Mouse (Mus musculus) MEL (cell line): ENCODE measurements at regions not wholly inside any gene's neighbourhood (a gene's known extent, or its start where the extent isn't known, plus 50 kb on each side); places are given as distances from the start of the nearest gene placed in this dataset.

Experiments
- DNase-seq: peaks from one replicate; pipeline ENCODE4 v3.0.0; 2011; ENCODE audit warnings: low read depth, low spot score
- H3K27ac ChIP-seq: 2 replicates; pipeline ENCODE4 v1.5.1; 2012; ENCODE audit warnings: low read depth, mild to moderate bottlenecking, control low read depth, low read length, moderate library complexity; ENCODE audit not compliant: control insufficient read depth
- H3K27me3 ChIP-seq, 2 experiments: fragments of 150-350 bp in 1 of 2; sonication (generic) in 1 of 2; 2 replicates each; pipeline ENCODE4 v1.6.1; 2012; ENCODE audit warnings: low read length in 2 of 2, mild to moderate bottlenecking in 2 of 2, improper control_type of control experiment in 1 of 2, moderate library complexity in 1 of 2; ENCODE audit not compliant: insufficient read depth in 2 of 2, control insufficient read depth in 1 of 2
- H3K36me3 ChIP-seq, 2 experiments: 2 replicates each; pipeline ENCODE4 v1.6.1; 2012 to 2014; ENCODE audit warnings: low read length in 2 of 2, improper control_type of control experiment in 1 of 2, inconsistent platforms in 1 of 2, mild to moderate bottlenecking in 1 of 2; ENCODE audit not compliant: insufficient read depth in 2 of 2, control insufficient read depth in 1 of 2
- H3K4me1 ChIP-seq, 2 experiments: fragments of 150-350 bp in 1 of 2; sonication (generic) in 1 of 2; 2 replicates each; pipeline ENCODE4 v1.6.1; 2012; ENCODE audit warnings: low read length in 2 of 2, improper control_type of control experiment in 1 of 2, mild to moderate bottlenecking in 1 of 2; ENCODE audit not compliant: insufficient read depth in 2 of 2, control insufficient read depth in 1 of 2
- H3K4me3 ChIP-seq, 2 experiments: fragments of 150-350 bp in 1 of 2; sonication (generic) in 1 of 2; 2 replicates each; pipeline ENCODE4 v1.5.1; 2012; ENCODE audit warnings: low read depth in 2 of 2, low read length in 2 of 2, mild to moderate bottlenecking in 2 of 2, moderate library complexity in 2 of 2, control low read depth in 1 of 2, improper control_type of control experiment in 1 of 2; ENCODE audit not compliant: control insufficient read depth in 1 of 2, insufficient read depth in 1 of 2
- H3K79me2 ChIP-seq: 2 replicates; pipeline ENCODE4 v1.6.1; 2012; ENCODE audit warnings: mild to moderate bottlenecking, low read length, moderate library complexity; ENCODE audit not compliant: control insufficient read depth, poor library complexity, insufficient read depth
- H3K9ac ChIP-seq: 2 replicates; pipeline ENCODE4 v1.6.1; 2012; ENCODE audit warnings: low read depth, mild to moderate bottlenecking, control low read depth, low read length, moderate library complexity; ENCODE audit not compliant: control insufficient read depth, poor library complexity, severe bottlenecking
- H3K9me3 ChIP-seq: fragments of 150-350 bp; sonication (generic); replicated peaks from 2 replicates; pipeline ENCODE4 v1.6.1; 2012; ENCODE audit warnings: mild to moderate bottlenecking, low read length, improper control_type of control experiment, moderate library complexity; ENCODE audit not compliant: insufficient read depth
- E2F4 ChIP-seq: IDR thresholded peaks from 2 replicates; pipeline ENCODE4 v1.6.1; 2011; ENCODE audit warnings: low read depth, low read length, improper control_type of control experiment, borderline replicate concordance
- ELF1 ChIP-seq: IDR thresholded peaks from 2 replicates; pipeline ENCODE4 v1.6.1; 2014; ENCODE audit warnings: low read depth, mild to moderate bottlenecking, inconsistent platforms, low read length, improper control_type of control experiment, moderate library complexity
- EP300 ChIP-seq, 2 experiments: IDR thresholded peaks; 2 replicates each; pipeline ENCODE4 v1.6.1; 2011; ENCODE audit warnings: improper control_type of control experiment in 2 of 2, low read length in 2 of 2, low read depth in 1 of 2, mild to moderate bottlenecking in 1 of 2
- ETS1 ChIP-seq: IDR thresholded peaks from 2 replicates; pipeline ENCODE4 v1.6.1; 2012; ENCODE audit warnings: low read depth, mild to moderate bottlenecking, inconsistent platforms, low read length, improper control_type of control experiment, moderate library complexity
- GABPA ChIP-seq: IDR thresholded peaks from 2 replicates; pipeline ENCODE4 v1.6.1; 2012; ENCODE audit warnings: low read depth, mild to moderate bottlenecking, inconsistent platforms, low read length, improper control_type of control experiment, moderate library complexity
- HCFC1 ChIP-seq: IDR thresholded peaks from 2 replicates; pipeline ENCODE4 v1.6.1; 2012; ENCODE audit warnings: low read depth, mild to moderate bottlenecking, inconsistent platforms, low read length, improper control_type of control experiment, moderate library complexity
- MAFK ChIP-seq: IDR thresholded peaks from 2 replicates; pipeline ENCODE4 v1.6.1; 2011; ENCODE audit warnings: low read depth, mild to moderate bottlenecking, low read length, improper control_type of control experiment, borderline replicate concordance
- MXI1 ChIP-seq: IDR thresholded peaks from 2 replicates; pipeline ENCODE4 v1.6.1; 2011; ENCODE audit warnings: mild to moderate bottlenecking, low read depth, low read length, improper control_type of control experiment
- MYB ChIP-seq: IDR thresholded peaks from 2 replicates; pipeline ENCODE4 v1.6.1; 2011; ENCODE audit warnings: mild to moderate bottlenecking, low read depth, low read length, improper control_type of control experiment
- MYC ChIP-seq: IDR thresholded peaks from 2 replicates; pipeline ENCODE4 v1.6.1; 2011; ENCODE audit warnings: low read depth, mild to moderate bottlenecking, low read length, improper control_type of control experiment, moderate library complexity
- NELFE ChIP-seq: IDR thresholded peaks from 2 replicates; pipeline ENCODE4 v1.6.1; 2011; ENCODE audit warnings: low read depth, low read length, improper control_type of control experiment
- NRF1 ChIP-seq: IDR thresholded peaks from 2 replicates; pipeline ENCODE4 v1.6.1; 2014; ENCODE audit warnings: low read depth, mild to moderate bottlenecking, inconsistent platforms, low read length, improper control_type of control experiment, moderate library complexity; ENCODE audit not compliant: poor library complexity, insufficient read depth, severe bottlenecking
- POLR2A ChIP-seq, 2 experiments: IDR thresholded peaks; 2 replicates each; pipeline ENCODE4 v1.6.1; 2011 to 2012; ENCODE audit warnings: low read length in 2 of 2, mild to moderate bottlenecking in 2 of 2, control low read depth in 1 of 2, improper control_type of control experiment in 1 of 2, low read depth in 1 of 2, moderate library complexity in 1 of 2; ENCODE audit not compliant: control insufficient read depth in 1 of 2, insufficient read depth in 1 of 2, poor library complexity in 1 of 2
- RAD21 ChIP-seq: IDR thresholded peaks from 2 replicates; pipeline ENCODE4 v1.6.1; 2011; ENCODE audit warnings: mild to moderate bottlenecking, low read depth, low read length, improper control_type of control experiment
- SIN3A ChIP-seq: IDR thresholded peaks from 2 replicates; pipeline ENCODE4 v1.6.1; 2012; ENCODE audit warnings: low read length, improper control_type of control experiment, inconsistent platforms
- SMC3 ChIP-seq: IDR thresholded peaks from 2 replicates; pipeline ENCODE4 v1.6.1; 2011; ENCODE audit warnings: low read depth, low read length, improper control_type of control experiment
- TCF12 ChIP-seq: IDR thresholded peaks from 2 replicates; pipeline ENCODE4 v1.6.1; 2014; ENCODE audit warnings: low read depth, mild to moderate bottlenecking, inconsistent platforms, low read length, improper control_type of control experiment, moderate library complexity
- UBTF ChIP-seq: IDR thresholded peaks from 2 replicates; pipeline ENCODE4 v1.6.1; 2012; ENCODE audit warnings: low read depth, mild to moderate bottlenecking, inconsistent platforms, low read length, improper control_type of control experiment, moderate library complexity, borderline replicate concordance; ENCODE audit not compliant: insufficient read depth
- ZC3H11A ChIP-seq: IDR thresholded peaks from 2 replicates; pipeline ENCODE4 v1.6.1; 2012; ENCODE audit warnings: low read depth, mild to moderate bottlenecking, inconsistent platforms, low read length, improper control_type of control experiment

DNA sequence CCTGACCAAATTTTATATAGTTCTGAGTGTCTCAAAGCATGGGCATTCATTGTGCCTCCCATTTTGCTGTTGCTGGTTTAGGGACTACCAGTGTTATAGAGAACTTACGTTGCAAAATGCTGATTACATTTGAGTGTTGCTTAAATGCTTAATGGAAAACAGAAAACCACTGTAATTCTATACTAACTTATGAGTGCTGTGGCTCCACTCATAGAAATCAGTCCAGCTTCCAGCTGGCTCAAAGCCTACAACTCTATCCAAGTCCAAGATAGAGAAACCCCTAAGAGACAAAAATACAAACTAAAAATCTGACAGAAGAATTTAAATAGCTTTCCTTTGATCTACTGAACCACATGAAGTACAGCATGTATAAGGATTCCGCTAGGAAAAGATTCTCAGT lies 328.7 kb upstream of the Mef2c start:
- H3K4me1 ChIP-seq = no peaks in the 10 kb centered on the region

GRCm38 (mm10) chr13:83201931-83202671 lies 301.7 kb upstream of the Mef2c start:
- Histone ChIP-seq H3K4me3 (no peak overlapping the region), H3K9me3 (no peaks in the 10 kb centered on the region), H3K9ac (no peak overlapping the region), H3K36me3 (no peaks in the 10 kb centered on the region), H3K79me2 (no peaks in the 10 kb centered on the region), H3K27ac (no peak overlapping the region), H3K27me3 (no peaks in the 10 kb centered on the region), H3K4me1 (no peaks in the 10 kb centered on the region; a peak in 1 of 4 replicates)
- no peak for TF ChIP-seq UBTF
- no peak for TF ChIP-seq POLR2A (IDR thresholded peaks at IDR 0.05; ENCODE audit: control insufficient read depth in 1 of 2, insufficient read depth in 1 of 2, low read depth in 1 of 2, low read length in 2 of 2, poor library complexity in 1 of 2)
- TF ChIP-seq SMC3 = no peak
- TF ChIP-seq NRF1 = no peak
- no peak for TF ChIP-seq TCF12
- no peak for TF ChIP-seq E2F4
- TF ChIP-seq MYB = no peak
- no peak for TF ChIP-seq MXI1
- no peak for TF ChIP-seq ZC3H11A
- TF ChIP-seq ETS1 = no peak
- no peak for DNase-seq

More for the DNA sequence above, 328.7 kb upstream of the Mef2c start:
- no peak overlapping the region for H3K9ac ChIP-seq
- H3K4me3 ChIP-seq = no peak overlapping the region
- DNase-seq = no peak
- no peaks in the 10 kb centered on the region for H3K79me2 ChIP-seq
- H3K27ac ChIP-seq = no peak overlapping the region
- H3K27me3 ChIP-seq = no peaks in the 10 kb centered on the region
- no peaks in the 10 kb centered on the region for H3K9me3 ChIP-seq
- TF ChIP-seq ETS1 (no peak), ELF1 (no peak), HCFC1 (no peak), NRF1 (no peak), UBTF (no peak)
- no peaks in the 10 kb centered on the region for H3K36me3 ChIP-seq

DNA sequence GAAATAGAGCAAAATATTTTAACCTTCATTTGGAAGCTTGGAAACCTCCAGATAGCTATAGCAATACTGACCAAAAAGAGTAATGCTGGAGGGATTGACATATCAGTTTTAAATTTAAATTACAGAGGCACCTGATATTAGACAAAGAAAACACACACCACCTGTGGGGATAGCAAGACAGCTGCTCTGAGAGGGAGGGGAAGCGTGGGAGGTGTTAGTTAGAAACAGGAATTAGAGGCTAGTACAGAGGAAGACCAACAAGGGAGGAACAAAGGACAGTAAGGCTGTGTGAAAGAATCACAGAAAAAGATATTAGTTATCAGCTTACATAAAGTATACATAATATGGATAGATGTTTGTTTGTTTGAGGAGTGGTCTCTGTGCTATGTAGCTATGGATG lies 297.2 kb upstream of the Mef2c start:
- TF ChIP-seq EP300 (IDR thresholded peaks at IDR 0.05; ENCODE audit: low read depth in 1 of 2, low read length in 2 of 2) (no peak), MAFK (no peak), GABPA (no peak), NELFE (no peak), MYC (no peak), SIN3A (no peak), RAD21 (no peak)
- no peak for DNase-seq
- no peak overlapping the region for H3K27ac ChIP-seq
- no peaks in the 10 kb centered on the region for H3K36me3 ChIP-seq
- H3K4me3 ChIP-seq = no peak overlapping the region
- no peak overlapping the region for H3K9ac ChIP-seq
- H3K27me3 ChIP-seq = no peaks in the 10 kb centered on the region
- H3K9me3 ChIP-seq = no peaks in the 10 kb centered on the region
- H3K4me1 ChIP-seq = no peaks in the 10 kb centered on the region; a peak in 1 of 4 replicates
- no peaks in the 10 kb centered on the region for H3K79me2 ChIP-seq
